Mouse (Mus musculus) C2C12 (cell line): ENCODE measurements around the gene Timm44. TPM values are rescaled to one million over a fixed set of nuclear protein-coding genes. Genes with fewer than 3 reads are reported as not detected.
A peak's percentile ranks its signal among the peaks of the same experiment; 100 is the strongest.

ENCODE experiments used
- H3K27me3 ChIP-seq: one replicate; pipeline ENCODE4 v1.6.1; 2011; ENCODE audit not compliant: control insufficient read depth, insufficient read depth, insufficient read length
- H3K36me3 ChIP-seq: one replicate; pipeline ENCODE4 v1.6.1; 2011; ENCODE audit not compliant: control insufficient read depth, insufficient read depth
- H3K4me3 ChIP-seq: one replicate; pipeline ENCODE4 v1.5.1; 2011; ENCODE audit warnings: mild to moderate bottlenecking, control low read depth; ENCODE audit not compliant: poor library complexity, insufficient read depth, severe bottlenecking
- H3K79me2 ChIP-seq: one replicate; pipeline ENCODE4 v1.6.1; 2011; ENCODE audit not compliant: control insufficient read depth, insufficient read depth
- H3K79me3 ChIP-seq: one replicate; pipeline ENCODE4 v1.6.1; 2011; ENCODE audit warnings: low read depth, control low read depth
- H3ac ChIP-seq: one replicate; pipeline ENCODE3; 2011; ENCODE audit warnings: low read depth; ENCODE audit not compliant: control insufficient read depth, insufficient read length
- CEBPB ChIP-seq: IDR thresholded peaks from one replicate; pipeline ENCODE4 v1.6.1; 2011; ENCODE audit warnings: low read depth, mild to moderate bottlenecking, control low read depth, moderate library complexity
- CTCF ChIP-seq: IDR thresholded peaks from one replicate; pipeline ENCODE4 v1.5.1; 2011; ENCODE audit not compliant: control insufficient read depth, insufficient read depth, insufficient read length
- FOSL1 ChIP-seq: IDR thresholded peaks from one replicate; pipeline ENCODE4 v1.8.0; 2011; ENCODE audit warnings: mild to moderate bottlenecking, low read length; ENCODE audit not compliant: poor library complexity, insufficient read depth, severe bottlenecking
- MAX ChIP-seq: IDR thresholded peaks from one replicate; pipeline ENCODE4 v1.6.1; 2011; ENCODE audit warnings: mild to moderate bottlenecking, control low read depth
- MYOD1 ChIP-seq: IDR thresholded peaks from one replicate; pipeline ENCODE4 v1.6.1; 2011; ENCODE audit warnings: low read depth; ENCODE audit not compliant: control insufficient read depth, insufficient read length
- MYOG ChIP-seq: IDR thresholded peaks from one replicate; pipeline ENCODE4 v1.6.1; 2011; ENCODE audit not compliant: control insufficient read depth, insufficient read length; ENCODE audit errors: extremely low read depth
- USF1 ChIP-seq: IDR thresholded peaks from one replicate; pipeline ENCODE4 v1.6.1; 2011; ENCODE audit warnings: low read depth, mild to moderate bottlenecking, control low read depth, moderate library complexity
- polyA plus RNA-seq: library from polyadenylated mRNA; unstranded; fragments of >200 nt; fragmentation: generic; extraction: Trizol; gene quantifications from one replicate; pipeline ENCODE4 v1.2.1, GENCODE M21; 2012; ENCODE audit warnings: missing spikeins

The Timm44 gene
- polyA plus RNA-seq, 1 experiment, result 38.0 TPM

DNA sequence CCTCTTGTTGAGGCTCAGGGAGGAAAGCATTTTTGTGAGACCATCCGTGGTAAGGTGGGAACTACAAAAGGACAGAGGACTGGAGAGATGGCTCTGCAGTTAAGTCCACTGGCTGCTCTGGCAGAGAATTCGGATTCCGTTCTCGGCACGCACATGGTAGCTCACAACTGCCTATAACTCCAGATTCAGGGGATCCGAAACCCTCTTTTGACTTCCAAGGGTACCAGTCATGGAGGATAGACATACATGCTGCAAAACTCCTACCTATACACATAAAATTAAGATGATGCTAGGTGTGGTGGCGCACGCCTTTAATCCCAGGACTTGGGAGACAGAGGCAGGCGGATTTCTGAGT, 375 bp upstream of the Timm44 start:
- Histone ChIP-seq H3K79me2 (peaks cover 32% of the 10 kb centered on the region), H3K27me3 (no peaks in the 10 kb centered on the region), H3ac (peak overlapping the region; percentile 61), H3K36me3 (peaks cover 27% of the 10 kb centered on the region), H3K79me3 (peaks cover 17% of the 10 kb centered on the region), H3K4me3 (peak overlapping the region; percentile 78)
- TF ChIP-seq CEBPB (no peak), MAX (no peak), CTCF (no peak), MYOD1 (no peak), MYOG (no peak), FOSL1 (no peak), USF1 (no peak)

DNA sequence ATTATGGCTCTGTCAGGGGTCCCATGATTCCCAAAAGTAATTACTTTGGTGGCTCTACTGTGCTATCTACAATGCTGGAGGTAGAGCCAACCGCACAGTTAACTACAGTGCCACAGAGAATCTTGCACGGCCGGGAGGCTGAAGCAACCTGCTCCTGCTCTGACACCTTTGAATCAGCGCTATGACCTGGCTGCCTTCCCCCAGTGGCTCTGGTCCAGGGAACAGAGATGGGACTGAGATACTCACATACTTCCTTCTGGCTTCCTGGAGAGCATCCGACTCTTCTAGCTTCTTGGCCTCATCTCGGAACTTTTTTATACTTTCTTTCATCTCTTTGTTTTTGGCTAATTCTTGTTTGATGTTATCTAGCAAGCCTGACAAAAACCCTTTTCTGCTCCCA, 6.1 kb downstream of the Timm44 start:
- peaks cover 88% of the 10 kb centered on the region for H3K36me3 ChIP-seq
- no peak overlapping the region for H3ac ChIP-seq
- TF ChIP-seq CEBPB (no peak), FOSL1 (no peak), MYOD1 (no peak), CTCF (no peak), USF1 (no peak), MYOG (no peak), MAX (no peak)
- H3K79me2 ChIP-seq, result peaks cover 15% of the 10 kb centered on the region
- no peak overlapping the region for H3K4me3 ChIP-seq
- peaks cover 8% of the 10 kb centered on the region for H3K79me3 ChIP-seq
- H3K27me3 ChIP-seq, result no peaks in the 10 kb centered on the region

GRCm38 (mm10) chr8:4267627-4268026, 8.1 kb downstream of the Timm44 start:
- Histone ChIP-seq H3K4me3 (no peak overlapping the region), H3K27me3 (no peaks in the 10 kb centered on the region), H3ac (no peak overlapping the region), H3K79me3 (no peaks in the 10 kb centered on the region), H3K79me2 (no peaks in the 10 kb centered on the region), H3K36me3 (peaks cover 85% of the 10 kb centered on the region)
- no peak for TF ChIP-seq MYOD1
- no peak for TF ChIP-seq USF1
- TF ChIP-seq CTCF, result peak; percentile 23
- TF ChIP-seq MAX, result no peak
- no peak for TF ChIP-seq FOSL1
- TF ChIP-seq CEBPB, result no peak

- Histone ChIP-seq H3ac (no peak overlapping the region), H3K79me3 (no peaks in the 10 kb centered on the region), H3K4me3 (no peak overlapping the region), H3K36me3 (peaks cover 88% of the 10 kb centered on the region), H3K79me2 (no peaks in the 10 kb centered on the region), H3K27me3 (no peaks in the 10 kb centered on the region)
- TF ChIP-seq USF1 (no peak), MYOG (no peak), CTCF (no peak), FOSL1 (no peak), CEBPB (no peak), MAX (no peak), MYOD1 (no peak)
These were observed 10.4 kb downstream of the Timm44 start for GRCm38 (mm10) chr8:4265160-4265914.

DNA sequence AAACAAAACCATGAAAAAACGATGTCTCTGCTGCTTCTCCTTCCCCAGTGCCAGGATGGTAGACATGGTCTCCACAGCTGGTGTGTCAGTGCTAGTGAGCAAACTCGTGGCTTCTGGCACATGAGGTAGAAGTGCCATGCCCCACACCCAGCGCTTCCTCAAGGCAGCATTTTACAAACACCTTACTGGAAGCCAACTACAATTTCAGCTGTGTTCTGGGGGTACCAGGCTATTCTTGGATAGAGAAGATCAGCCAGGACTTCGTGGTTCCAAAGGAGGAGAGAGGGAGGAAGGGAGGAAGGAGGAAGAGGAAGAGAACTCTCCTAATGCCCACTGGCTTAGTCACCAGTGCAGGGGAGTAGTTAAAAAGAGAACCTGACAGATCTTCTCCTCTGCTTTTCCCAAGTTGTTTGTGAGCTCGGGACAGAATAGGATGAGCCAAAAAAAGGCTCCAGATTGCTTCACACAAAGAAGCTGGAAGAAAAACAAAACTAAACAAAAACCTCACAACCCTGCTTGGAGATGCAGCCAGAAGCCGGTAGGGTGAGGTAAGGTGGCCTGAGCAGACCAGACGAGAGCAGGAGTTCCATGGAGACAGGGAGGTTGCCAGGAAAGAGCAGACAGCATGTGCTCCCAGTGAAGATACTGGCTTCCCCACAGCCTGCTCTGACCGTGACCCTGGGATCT, 12.5 kb downstream of the Timm44 start:
- Histone ChIP-seq H3K79me3 (no peaks in the 10 kb centered on the region), H3ac (no peak overlapping the region), H3K79me2 (no peaks in the 10 kb centered on the region), H3K4me3 (no peak overlapping the region), H3K27me3 (no peaks in the 10 kb centered on the region), H3K36me3 (peaks cover 75% of the 10 kb centered on the region)
- TF ChIP-seq CEBPB (no peak), MYOG (no peak), MYOD1 (no peak), USF1 (no peak), FOSL1 (no peak), MAX (no peak), CTCF (no peak)
